Mouse (Mus musculus) spleen, adult 2 months (tissue): ENCODE measurements at regions not wholly inside any gene's neighbourhood (a gene's known extent, or its start where the extent isn't known, plus 50 kb on each side); places are given as distances from the start of the nearest gene placed in this dataset.

Source experiments
- CTCF ChIP-seq: fragments of 200-500 bp; IDR thresholded peaks from 2 replicates; pipeline ENCODE4 v1.5.1; 2011; ENCODE audit warnings: mild to moderate bottlenecking, inconsistent platforms; ENCODE audit not compliant: insufficient read depth, insufficient read length, insufficient replicate concordance; ENCODE audit errors: extremely low read depth
- POLR2A ChIP-seq: fragments of 200-500 bp; IDR thresholded peaks from 2 replicates; pipeline ENCODE4 v1.6.1; 2011; ENCODE audit warnings: low read depth, low read length, inconsistent platforms

GRCm38 (mm10) chr9:46473681-46474080 lies 153.9 kb upstream of the 4931429L15Rik start:
- no peak for TF ChIP-seq CTCF
- no peak for TF ChIP-seq POLR2A
